Mouse (Mus musculus) forebrain, embryonic 12.5 days (tissue): ENCODE data around the gene Sumo2. TPM values are rescaled to one million over a fixed set of nuclear protein-coding genes. Genes with fewer than 3 reads are reported as not detected.

ENCODE experiments used
- ATAC-seq: fragments of 200-750 bp; cut with Nextera tagmentation; 2 replicates; pipeline ENCODE4 v1.8.0; 2017; ENCODE audit warnings: moderate TSS enrichment; ENCODE audit not compliant: low FRiP score
- H3K27ac ChIP-seq: fragments of 300-500 bp; sonication (generic); 2 replicates; pipeline ENCODE4 v1.5.1; 2016; ENCODE audit warnings: mild to moderate bottlenecking
- H3K27me3 ChIP-seq: fragments of 300-500 bp; sonication (generic); 2 replicates; pipeline ENCODE4 v1.6.1; 2016; ENCODE audit warnings: mild to moderate bottlenecking
- H3K36me3 ChIP-seq: fragments of 300-500 bp; sonication (generic); replicated peaks from 2 replicates; pipeline ENCODE4 v1.6.1; 2016; ENCODE audit warnings: mild to moderate bottlenecking
- H3K4me1 ChIP-seq: fragments of 300-500 bp; sonication (generic); 2 replicates; pipeline ENCODE4 v1.6.1; 2016
- H3K4me2 ChIP-seq: fragments of 300-500 bp; sonication (generic); 2 replicates; pipeline ENCODE4 v1.6.1; 2016; ENCODE audit warnings: mild to moderate bottlenecking, moderate library complexity
- H3K4me3 ChIP-seq: fragments of 300-500 bp; sonication (generic); replicated peaks from 2 replicates; pipeline ENCODE4 v1.5.1; 2016; ENCODE audit warnings: mild to moderate bottlenecking
- H3K9ac ChIP-seq: fragments of 300-500 bp; sonication (generic); 2 replicates; pipeline ENCODE4 v1.6.1; 2016; ENCODE audit warnings: mild to moderate bottlenecking
- H3K9me3 ChIP-seq: fragments of 300-500 bp; sonication (generic); 2 replicates; pipeline ENCODE4 v1.6.1; 2016
- WGBS: fragments of 180-500 bp; shearing (Covaris S2); methylation state at CpG from one replicate; pipeline ENCODE4 v1.1.7; 2016; 5-methylcytosine and 5-hydroxymethylcytosine counted together
- polyA plus RNA-seq: library from polyadenylated mRNA; unstranded; fragments of >200 nt; fragmentation: Nextera tagmentation; extraction: Ambion mirVana; gene quantifications from 2 replicates; pipeline ENCODE4 v1.2.1, GENCODE M21; 2016

Sumo2 gene
- 1,429 and 1,474 TPM in 2 replicates for polyA plus RNA-seq

- peak within 1 kb of the TSS; percentile 96 for H3K4me3 ChIP-seq
- no peaks in the 10 kb centered on the region for H3K27me3 ChIP-seq
- no peaks in the 10 kb centered on the region for H3K9me3 ChIP-seq
- peak within 1 kb of the TSS; percentile 98 for H3K9ac ChIP-seq
- H3K4me2 ChIP-seq = peak within 1 kb of the TSS; percentile 74
- peaks cover 15% of the 10 kb centered on the region for H3K4me1 ChIP-seq
- peak within 1 kb of the TSS; percentile 100 for H3K27ac ChIP-seq
- 1% methylated on average over 35 of the region's 70 CpGs for WGBS
- peak; percentile 91 for ATAC-seq
- H3K36me3 ChIP-seq = peaks cover 30% of the 10 kb centered on the region
These were observed at the start of gene Sumo2 for GRCm38 (mm10) chr11:115536038-115536681. TSS of gene Sumo2 (minus strand) at chr11:115536276.

- Histone ChIP-seq H3K4me1 (no peaks in the 10 kb centered on the region), H3K4me3 (no peak overlapping the region), H3K9me3 (no peaks in the 10 kb centered on the region), H3K27ac (no peak overlapping the region), H3K9ac (no peak overlapping the region), H3K27me3 (no peaks in the 10 kb centered on the region), H3K4me2 (no peak overlapping the region), H3K36me3 (peaks cover 97% of the 10 kb centered on the region)
- ATAC-seq = no peak
- WGBS = 89% methylated on average over 7 of the region's 7 CpGs
These were observed 49.6 kb upstream of the Sumo2 start for GRCm38 (mm10) chr11:115585573-115586100.

GRCm38 (mm10) chr11:115584376-115585073, 48.4 kb upstream of the Sumo2 start:
- Histone ChIP-seq H3K9me3 (no peaks in the 10 kb centered on the region), H3K27ac (no peak overlapping the region), H3K4me1 (no peaks in the 10 kb centered on the region), H3K9ac (no peak overlapping the region), H3K27me3 (no peaks in the 10 kb centered on the region), H3K36me3 (peaks cover 94% of the 10 kb centered on the region), H3K4me2 (no peak overlapping the region), H3K4me3 (no peak overlapping the region)
- no peak for ATAC-seq
- 89% methylated on average over 10 of the region's 10 CpGs for WGBS

- Histone ChIP-seq H3K27ac (no peak overlapping the region), H3K9me3 (no peaks in the 10 kb centered on the region), H3K27me3 (no peaks in the 10 kb centered on the region), H3K4me3 (no peak overlapping the region), H3K4me2 (no peak overlapping the region), H3K36me3 (peaks cover 97% of the 10 kb centered on the region), H3K4me1 (no peaks in the 10 kb centered on the region), H3K9ac (no peak overlapping the region)
- no peak for ATAC-seq
- WGBS = 85% methylated on average over 10 of the region's 10 CpGs
These were observed 47.0 kb upstream of the Sumo2 start for GRCm38 (mm10) chr11:115582913-115583606.

GRCm38 (mm10) chr11:115579080-115579479, 43.0 kb upstream of the Sumo2 start:
- Histone ChIP-seq H3K4me3 (no peak overlapping the region), H3K9ac (no peak overlapping the region), H3K4me2 (no peak overlapping the region), H3K9me3 (no peaks in the 10 kb centered on the region), H3K4me1 (no peaks in the 10 kb centered on the region), H3K27ac (no peak overlapping the region), H3K36me3 (peaks cover 75% of the 10 kb centered on the region), H3K27me3 (no peaks in the 10 kb centered on the region)
- ATAC-seq = no peak

GRCm38 (mm10) chr11:115564961-115565360, 28.9 kb upstream of the Sumo2 start:
- peak overlapping the region; percentile 79 for H3K4me3 ChIP-seq
- H3K27ac ChIP-seq = no peak overlapping the region
- ATAC-seq = no peak
- H3K9ac ChIP-seq = peak overlapping the region; percentile 70
- no peaks in the 10 kb centered on the region for H3K9me3 ChIP-seq
- peak overlapping the region; percentile 66 for H3K4me2 ChIP-seq
- WGBS = 20% methylated on average over 7 of the region's 7 CpGs
- H3K36me3 ChIP-seq = peaks cover 43% of the 10 kb centered on the region
- H3K27me3 ChIP-seq = no peaks in the 10 kb centered on the region
- H3K4me1 ChIP-seq = peaks cover 13% of the 10 kb centered on the region

GRCm38 (mm10) chr11:115564064-115564809, 28.2 kb upstream of the Sumo2 start, which contains the start of gene Nup85:
TSS of gene Nup85 (plus strand) at chr11:115564434.
- ATAC-seq = peak; percentile 94
- peak within 1 kb of the TSS; percentile 80 for H3K27ac ChIP-seq
- peak within 1 kb of the TSS; percentile 70 for H3K9ac ChIP-seq
- no peaks in the 10 kb centered on the region for H3K9me3 ChIP-seq
- WGBS = under 1% methylated on average over 42 of the region's 42 CpGs
- H3K4me2 ChIP-seq = peak within 1 kb of the TSS; percentile 66
- no peaks in the 10 kb centered on the region for H3K27me3 ChIP-seq
- H3K4me1 ChIP-seq = peaks cover 13% of the 10 kb centered on the region
- H3K4me3 ChIP-seq = peak within 1 kb of the TSS; percentile 79
- H3K36me3 ChIP-seq = peaks cover 36% of the 10 kb centered on the region

- peak overlapping the region; percentile 79 for H3K4me3 ChIP-seq
- ATAC-seq = peak; percentile 47; the same call in 1 of the 2 replicates
- H3K4me1 ChIP-seq = peaks cover 13% of the 10 kb centered on the region
- H3K27me3 ChIP-seq = no peaks in the 10 kb centered on the region
- no peaks in the 10 kb centered on the region for H3K9me3 ChIP-seq
- 47% methylated on average over 4 of the region's 4 CpGs for WGBS
- peak overlapping the region; percentile 66 for H3K4me2 ChIP-seq
- H3K27ac ChIP-seq = no peak overlapping the region
- peak overlapping the region; percentile 70; the same call in 1 of the 2 replicates for H3K9ac ChIP-seq
- peaks cover 27% of the 10 kb centered on the region for H3K36me3 ChIP-seq
These were observed 27.3 kb upstream of the Sumo2 start for GRCm38 (mm10) chr11:115563406-115563805.

GRCm38 (mm10) chr11:115555717-115556116, 19.6 kb upstream of the Sumo2 start:
- H3K4me3 ChIP-seq = no peak overlapping the region
- H3K36me3 ChIP-seq = no peaks in the 10 kb centered on the region
- no peak overlapping the region for H3K27ac ChIP-seq
- no peaks in the 10 kb centered on the region for H3K27me3 ChIP-seq
- no peaks in the 10 kb centered on the region for H3K4me1 ChIP-seq
- WGBS = 84% methylated on average over 17 of the region's 17 CpGs
- H3K9ac ChIP-seq = no peak overlapping the region
- H3K4me2 ChIP-seq = no peak overlapping the region
- H3K9me3 ChIP-seq = no peaks in the 10 kb centered on the region
- ATAC-seq = no peak

GRCm38 (mm10) chr11:115552783-115553182, 16.7 kb upstream of the Sumo2 start:
- Histone ChIP-seq H3K36me3 (no peaks in the 10 kb centered on the region), H3K4me3 (no peak overlapping the region), H3K27me3 (no peaks in the 10 kb centered on the region), H3K4me2 (no peak overlapping the region), H3K9ac (no peak overlapping the region), H3K27ac (no peak overlapping the region), H3K4me1 (no peaks in the 10 kb centered on the region), H3K9me3 (no peaks in the 10 kb centered on the region)
- 61% methylated on average over 4 of the region's 4 CpGs for WGBS
- ATAC-seq = no peak

- Histone ChIP-seq H3K36me3 (no peaks in the 10 kb centered on the region), H3K27me3 (peaks cover 8% of the 10 kb centered on the region; the same call in 1 of the 2 replicates), H3K9me3 (no peaks in the 10 kb centered on the region), H3K27ac (no peak overlapping the region), H3K4me3 (no peak overlapping the region), H3K4me1 (no peaks in the 10 kb centered on the region), H3K4me2 (no peak overlapping the region), H3K9ac (no peak overlapping the region)
- ATAC-seq = no peak
- 83% methylated on average over 4 of the region's 4 CpGs for whole genome bisulfite sequencing
These were observed 7.5 kb upstream of the Sumo2 start for GRCm38 (mm10) chr11:115543571-115543970.
